Mouse (Mus musculus): Measurements from ENCODE around the gene Rnf128.

DNA sequence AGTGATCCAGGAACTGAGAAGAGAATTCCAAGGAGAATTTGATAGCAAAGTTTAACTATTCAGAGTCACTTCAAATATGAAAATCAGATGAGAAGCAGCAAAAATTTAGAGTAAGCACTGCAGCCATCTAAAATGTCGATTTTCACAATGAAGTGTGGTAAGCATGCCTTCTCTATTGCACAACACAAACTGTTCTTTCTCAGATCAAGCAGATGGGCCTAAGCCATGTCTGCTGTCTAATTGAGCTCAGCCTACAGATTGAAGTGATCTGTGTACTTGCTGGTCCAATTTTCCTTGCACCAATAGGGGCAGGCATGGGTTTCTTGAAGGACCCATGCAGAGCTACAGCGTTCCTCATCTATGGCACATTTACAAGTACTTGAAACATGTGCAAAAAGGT is 51.6 kb downstream of the Rnf128 start:
- TF ChIP-seq CTCF (IDR thresholded peaks at IDR 0.05; ENCODE audit: low read depth, low read length) (no peak), POLR2A (IDR thresholded peaks at IDR 0.05; ENCODE audit: insufficient read depth, low read length) (no peak)
